ENCODE assay signal across 12 mouse cellular contexts in the genomic region with DNA sequence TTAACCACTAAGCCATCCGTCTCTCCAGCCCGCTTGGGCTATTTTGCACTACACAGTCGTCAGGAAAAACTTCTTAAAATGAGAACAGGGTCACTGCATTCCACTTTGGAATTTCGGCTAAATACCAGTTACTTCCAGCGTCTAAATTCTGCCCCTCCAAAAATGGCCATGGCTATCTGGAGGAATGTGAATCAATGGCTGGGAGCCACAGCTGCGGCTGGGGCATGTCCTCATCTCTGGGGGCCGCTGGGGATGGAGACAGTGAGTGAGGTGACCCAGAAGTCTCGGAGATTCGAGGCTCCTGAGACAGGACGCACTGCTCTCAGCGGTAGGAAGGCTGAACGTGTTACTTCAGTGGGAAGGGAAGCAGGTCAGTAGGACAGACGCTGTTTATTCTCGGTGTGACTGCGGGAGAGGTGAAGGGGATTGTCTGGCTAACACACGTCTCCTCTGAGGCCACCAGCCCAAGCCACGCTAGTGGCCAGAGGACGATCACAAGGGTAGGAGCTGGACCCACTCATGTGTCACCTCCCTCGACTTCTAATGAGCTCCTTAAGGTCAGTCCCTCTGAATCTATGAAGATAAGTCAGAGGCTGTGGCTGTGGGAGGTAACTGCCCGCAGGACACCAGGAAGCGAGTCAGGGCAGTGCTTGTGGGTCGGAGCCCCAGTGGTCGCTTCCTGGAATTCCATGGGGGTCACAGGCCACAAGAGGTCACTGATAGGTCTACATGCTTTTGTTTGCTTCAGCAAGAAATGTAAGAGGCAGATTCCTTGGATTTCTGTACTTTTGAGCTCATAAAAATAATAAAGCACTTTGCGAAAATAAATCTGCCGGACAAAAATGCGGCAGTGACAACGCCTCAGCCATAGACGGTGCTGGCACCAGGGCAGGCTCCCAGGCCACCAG. TPM values are rescaled to one million over a fixed set of nuclear protein-coding genes. Genes with fewer than 3 reads are reported as not detected.
DNase-seq lines count a peak whose midpoint lies in the region; ATAC-seq lines count a peak whose summit lies in the region.
"Had no signal": no experiment of that assay in that cellular context is flagged by ENCODE, and none has a peak within 500 bp of the region (broad histone marks: within the 10 kb centered on the region; RNA-seq: fewer than 3 reads in every experiment).

No protein-coding gene starts in this region.

- ATAC-seq in hindbrain, embryonic 12.5 days (ENCODE audit: low FRiP score) = no peak
- no peak for ATAC-seq in hindbrain, embryonic 14.5 days (ENCODE audit: low FRiP score)
- ATAC-seq in heart, embryonic 14.5 days (ENCODE audit: insufficient number of reproducible peaks, insufficient read depth, low FRiP score, low read depth) = no peak
- no peak for ATAC-seq in limb, embryonic 13.5 days (ENCODE audit: low FRiP score, low read depth)
- ATAC-seq: activated CD4-positive, CD25-positive, alpha-beta regulatory T cell, adult 4 months had no signal

- H3K9me3 ChIP-seq in hindbrain, embryonic 12.5 days (replicated peaks) = no peaks in the 10 kb centered on the region
- H3K9me3 ChIP-seq in hindbrain, embryonic 14.5 days (ENCODE audit: control insufficient read depth, low read length) = no peaks in the 10 kb centered on the region
- no peaks in the 10 kb centered on the region for H3K9me3 ChIP-seq in heart, embryonic 14.5 days (ENCODE audit: control insufficient read depth, low read length)
- no peaks in the 10 kb centered on the region for H3K9me3 ChIP-seq in limb, embryonic 13.5 days
- H3K9me3 ChIP-seq: hindbrain, embryonic 15.5 days; neural tube, embryonic 12.5 days had no signal

- no peak overlapping the region for H3K4me2 ChIP-seq in hindbrain, embryonic 12.5 days (replicated peaks)
- H3K4me2 ChIP-seq in hindbrain, embryonic 14.5 days (replicated peaks) = no peak overlapping the region
- peak overlapping the region; percentile 50 for H3K4me2 ChIP-seq in heart, embryonic 14.5 days (ENCODE audit: low read length)
- no peak overlapping the region for H3K4me2 ChIP-seq in limb, embryonic 13.5 days (replicated peaks)
- H3K4me2 ChIP-seq: hindbrain, embryonic 15.5 days; neural tube, embryonic 12.5 days had no signal

- no peak overlapping the region for H3K4me3 ChIP-seq in hindbrain, embryonic 12.5 days
- H3K4me3 ChIP-seq in hindbrain, embryonic 14.5 days (replicated peaks; ENCODE audit: low read length) = no peak overlapping the region
- peak overlapping the region in 1 of 2 experiments; percentile 4; a peak in 2 of 4 replicates for H3K4me3 ChIP-seq in heart, embryonic 14.5 days (ENCODE audit: control insufficient read depth in 1 of 2, insufficient read depth in 1 of 2, low read depth in 1 of 2, low read length in 2 of 2)
- no peak overlapping the region for H3K4me3 ChIP-seq in limb, embryonic 13.5 days
- H3K4me3 ChIP-seq: hindbrain, embryonic 15.5 days; neural tube, embryonic 12.5 days had no signal

- no peaks in the 10 kb centered on the region for H3K27me3 ChIP-seq in hindbrain, embryonic 12.5 days
- no peaks in the 10 kb centered on the region for H3K27me3 ChIP-seq in hindbrain, embryonic 14.5 days (ENCODE audit: control insufficient read depth, insufficient read depth, low read length)
- H3K27me3 ChIP-seq in heart, embryonic 14.5 days (ENCODE audit: control insufficient read depth, insufficient read depth, low read length) = no peaks in the 10 kb centered on the region
- H3K27me3 ChIP-seq in limb, embryonic 13.5 days = no peaks in the 10 kb centered on the region
- H3K27me3 ChIP-seq: hindbrain, embryonic 15.5 days; neural tube, embryonic 12.5 days had no signal

- 65% methylated on average over 28 of the region's 28 CpGs for WGBS in hindbrain, embryonic 12.5 days
- 65% methylated on average over 28 of the region's 28 CpGs for WGBS in hindbrain, embryonic 14.5 days
- 23% methylated on average over 28 of the region's 28 CpGs for WGBS in heart, embryonic 14.5 days
- 62% methylated on average over 28 of the region's 28 CpGs for WGBS in limb, embryonic 13.5 days

- peaks cover 28% of the 10 kb centered on the region for H3K4me1 ChIP-seq in hindbrain, embryonic 12.5 days
- peaks cover 28% of the 10 kb centered on the region for H3K4me1 ChIP-seq in hindbrain, embryonic 14.5 days (replicated peaks; ENCODE audit: control insufficient read depth, insufficient read depth, low read length)
- peaks cover 57 to 96% of the 10 kb centered on the region in 2 experiments for H3K4me1 ChIP-seq in heart, embryonic 14.5 days (ENCODE audit: control insufficient read depth in 2 of 2, insufficient read depth in 2 of 2, low read length in 2 of 2)
- H3K4me1 ChIP-seq in limb, embryonic 13.5 days = peaks cover 61% of the 10 kb centered on the region

- no peak for DNase-seq in hindbrain, embryonic 14.5 days (ENCODE audit: low spot score)
- peak; percentile 61 for DNase-seq in embryo, embryonic 10 days (ENCODE audit: low spot score)
- no peak for DNase-seq in left cerebral cortex, adult 9 months (ENCODE audit: low spot score in 2 of 2)
- DNase-seq in ovary, postnatal 36 days (ENCODE audit: low spot score) = no peak
- no peak for DNase-seq in adrenal gland, adult 2 months

- H3K9ac ChIP-seq in hindbrain, embryonic 12.5 days = 0 out of 2 replicates have a peak overlapping the region, but pooled peaks have one; percentile 19
- no peak overlapping the region for H3K9ac ChIP-seq in hindbrain, embryonic 14.5 days
- H3K9ac ChIP-seq in heart, embryonic 14.5 days (ENCODE audit: low read length) = peak overlapping the region; percentile 65
- H3K9ac ChIP-seq in limb, embryonic 13.5 days = no peak overlapping the region
- H3K9ac ChIP-seq: hindbrain, embryonic 15.5 days; liver, embryonic 14.5 days; neural tube, embryonic 12.5 days had no signal

- no peak overlapping the region for H3K27ac ChIP-seq in hindbrain, embryonic 12.5 days
- no peak overlapping the region for H3K27ac ChIP-seq in hindbrain, embryonic 14.5 days
- peak overlapping the region; percentile 73 to 97 for H3K27ac ChIP-seq in heart, embryonic 14.5 days (replicated peaks in 1 of 2; ENCODE audit: control insufficient read depth in 1 of 2, insufficient read depth in 1 of 2, low read depth in 2 of 2, low read length in 2 of 2)
- H3K27ac ChIP-seq in limb, embryonic 13.5 days = peak overlapping the region; percentile 78; the same call in 1 of the 2 replicates
- H3K27ac ChIP-seq: liver, embryonic 14.5 days; neural tube, embryonic 12.5 days had no signal

- H3K36me3 ChIP-seq in hindbrain, embryonic 12.5 days = peaks cover 21% of the 10 kb centered on the region
- H3K36me3 ChIP-seq in hindbrain, embryonic 14.5 days (replicated peaks; ENCODE audit: control insufficient read depth, insufficient read depth) = peaks cover 14% of the 10 kb centered on the region
- peaks cover 40% of the 10 kb centered on the region for H3K36me3 ChIP-seq in heart, embryonic 14.5 days (ENCODE audit: control insufficient read depth, insufficient read depth, low read length)
- peaks cover 41% of the 10 kb centered on the region for H3K36me3 ChIP-seq in limb, embryonic 13.5 days
- H3K36me3 ChIP-seq: hindbrain, embryonic 15.5 days had no signal

RNA-seq across cellular contexts. Expression of gene 2310022B05Rik, which starts 9.3 kb away (rescaled TPM):
- polyA plus RNA-seq in hindbrain, embryonic 12.5 days (2016; fragmentation: Nextera tagmentation; extraction: Ambion mirVana) = 26.6 and 31.2 TPM in 2 replicates
- 26.6 and 27.3 TPM in 2 replicates for polyA plus RNA-seq in hindbrain, embryonic 14.5 days (2014; fragmentation: Nextera tagmentation; extraction: Ambion mirVana)
- 64.1 and 66.2 TPM in 2 replicates for polyA plus RNA-seq in heart, embryonic 14.5 days (2014; fragmentation: Nextera tagmentation; extraction: Ambion mirVana)
- 26.7 and 30.2 TPM in 2 replicates for polyA plus RNA-seq in limb, embryonic 13.5 days (2015; fragmentation: Nextera tagmentation; extraction: Ambion mirVana)
- 10 to 100 TPM; 34.1 to 56.7 TPM for total RNA-seq in adrenal gland, adult 2 months (2021)
- 37.6 and 49.4 TPM in 2 replicates for polyA plus RNA-seq in adrenal gland, adult 2 months (2012; rRNA removed)

Comparison
In these comparisons a context has a peak if more than half of its experiments do, and no peak if none do; other contexts are left out.
1. H3K9ac ChIP-seq: peak in hindbrain, embryonic 12.5 days (single experiment) and heart, embryonic 14.5 days (single experiment); none in hindbrain, embryonic 14.5 days (single experiment) and limb, embryonic 13.5 days (single experiment).
2. H3K27ac ChIP-seq: peak in heart, embryonic 14.5 days (2 of 2) and limb, embryonic 13.5 days (single experiment); none in hindbrain, embryonic 12.5 days (single experiment) and hindbrain, embryonic 14.5 days (single experiment).